Mouse (Mus musculus) right cerebral cortex, postnatal 25 days (tissue): Measurements from ENCODE around the gene Amigo3.

Experiments
- DNase-seq: peaks from one replicate; pipeline ENCODE4 v3.0.0; 2022

Amigo3 gene

GRCm38 (mm10) chr9:108090611-108091120 is 37.7 kb downstream of the Amigo3 start:
- DNase-seq: no peak

GRCm38 (mm10) chr9:108093586-108093985 is 40.6 kb downstream of the Amigo3 start:
- DNase-seq: no peak

- DNase-seq: peak; percentile 82
Observed at GRCm38 (mm10) chr9:108094184-108094941, 41.4 kb downstream of the Amigo3 start, which contains the start of gene Apeh. Apeh (minus strand) TSS chr9:108094606.

GRCm38 (mm10) chr9:108094998-108095411 is 42.0 kb downstream of the Amigo3 start:
- DNase-seq: no peak

GRCm38 (mm10) chr9:108095518-108095917 is 42.6 kb downstream of the Amigo3 start:
- DNase-seq: no peak

GRCm38 (mm10) chr9:108095949-108096712 is 43.2 kb downstream of the Amigo3 start:
- no peak for DNase-seq

GRCm38 (mm10) chr9:108099619-108100018 is 46.7 kb downstream of the Amigo3 start:
- DNase-seq: no peak

- no peak for DNase-seq
Observed at GRCm38 (mm10) chr9:108104766-108105548, 52.0 kb downstream of the Amigo3 start.
